27 mouse cellular contexts compared by ENCODE assay signal in the genomic region with DNA sequence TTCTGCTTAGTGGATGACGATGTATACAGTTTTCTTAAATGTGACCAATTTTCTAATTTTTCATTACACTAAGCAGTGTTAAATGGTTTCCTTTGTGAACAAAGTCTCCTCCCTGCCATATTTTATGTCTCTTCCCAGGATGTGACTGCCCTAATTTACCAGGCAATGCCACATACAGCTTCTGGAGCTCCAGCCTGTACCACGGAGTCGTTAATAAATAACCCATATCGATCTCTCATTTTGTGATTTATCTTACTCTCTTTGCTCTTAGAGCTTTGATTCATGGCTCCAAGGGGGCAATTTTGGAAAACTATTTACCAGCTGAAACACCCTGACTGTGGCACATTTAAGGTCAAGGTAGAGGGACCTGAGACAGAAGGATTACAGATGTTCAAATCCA. TPM values are rescaled to one million over a fixed set of nuclear protein-coding genes. Genes with fewer than 3 reads are reported as not detected.
A peak's percentile ranks its signal among the peaks of the same experiment; 100 is the strongest.
DNase-seq lines count a peak whose midpoint lies in the region; ATAC-seq and TF ChIP-seq lines count a peak whose summit lies in the region.
"Had no signal": no experiment of that assay in that cellular context is flagged by ENCODE, and none has a peak within 500 bp of the region (broad histone marks: within the 10 kb centered on the region; RNA-seq: fewer than 3 reads in every experiment).

No protein-coding gene starts in this region.

- no peak overlapping the region for H3K4me2 ChIP-seq in intestine, embryonic 15.5 days (replicated peaks)
- no peak overlapping the region for H3K4me2 ChIP-seq in intestine, postnatal 0 days (replicated peaks; ENCODE audit: low read depth)
- no peak overlapping the region for H3K4me2 ChIP-seq in liver, postnatal 0 days (ENCODE audit: low read depth, low read length)
- H3K4me2 ChIP-seq in liver, embryonic 11.5 days: no peak overlapping the region
- H3K4me2 ChIP-seq in intestine, embryonic 16.5 days (ENCODE audit: low read depth, low read length): no peak overlapping the region
- H3K4me2 ChIP-seq: embryonic facial prominence, embryonic 13.5 days; forebrain, embryonic 12.5 days; forebrain, embryonic 15.5 days; heart, embryonic 12.5 days; heart, embryonic 15.5 days; hindbrain, embryonic 13.5 days had no signal

- no peaks in the 10 kb centered on the region for H3K4me1 ChIP-seq in intestine, embryonic 15.5 days (replicated peaks)
- H3K4me1 ChIP-seq in intestine, postnatal 0 days (replicated peaks; ENCODE audit: control insufficient read depth, insufficient read depth, low read length): no peaks in the 10 kb centered on the region
- peaks cover 9% of the 10 kb centered on the region for H3K4me1 ChIP-seq in liver, postnatal 0 days (ENCODE audit: insufficient read depth)
- H3K4me1 ChIP-seq in liver, embryonic 11.5 days (replicated peaks; ENCODE audit: control insufficient read depth, insufficient read depth, low read length): no peaks in the 10 kb centered on the region
- 0 out of 2 replicates have a peak, but pooled peaks cover 3% of the 10 kb centered on the region for H3K4me1 ChIP-seq in intestine, embryonic 16.5 days (ENCODE audit: control insufficient read depth, insufficient read depth, low read length)
- H3K4me1 ChIP-seq: embryonic facial prominence, embryonic 10.5 days; forebrain, embryonic 12.5 days; forebrain, embryonic 15.5 days; heart, embryonic 12.5 days; heart, embryonic 15.5 days; hindbrain, embryonic 10.5 days; hindbrain, embryonic 13.5 days had no signal

- H3K27ac ChIP-seq in intestine, embryonic 15.5 days: no peak overlapping the region
- no peak overlapping the region for H3K27ac ChIP-seq in intestine, postnatal 0 days (ENCODE audit: low read depth, low read length)
- H3K27ac ChIP-seq in liver, postnatal 0 days (ENCODE audit: low read depth): no peak overlapping the region
- no peak overlapping the region for H3K27ac ChIP-seq in liver, embryonic 11.5 days (ENCODE audit: low read depth, low read length)
- no peak overlapping the region for H3K27ac ChIP-seq in intestine, embryonic 16.5 days (ENCODE audit: low read length)
- H3K27ac ChIP-seq: embryonic facial prominence, embryonic 10.5 days; embryonic facial prominence, embryonic 13.5 days; forebrain, embryonic 12.5 days; forebrain, embryonic 15.5 days; heart, embryonic 15.5 days; hindbrain, embryonic 10.5 days; hindbrain, embryonic 13.5 days had no signal

- H3K36me3 ChIP-seq in intestine, embryonic 15.5 days: no peaks in the 10 kb centered on the region
- no peaks in the 10 kb centered on the region for H3K36me3 ChIP-seq in intestine, postnatal 0 days (ENCODE audit: control insufficient read depth, insufficient read depth)
- H3K36me3 ChIP-seq in liver, postnatal 0 days (replicated peaks; ENCODE audit: insufficient read depth, low read length): no peaks in the 10 kb centered on the region; the same call in 1 of the 2 replicates
- no peaks in the 10 kb centered on the region for H3K36me3 ChIP-seq in liver, embryonic 11.5 days (ENCODE audit: control insufficient read depth, insufficient read depth, low read length)
- no peaks in the 10 kb centered on the region for H3K36me3 ChIP-seq in intestine, embryonic 16.5 days (ENCODE audit: control insufficient read depth, insufficient read depth, low read length)
- H3K36me3 ChIP-seq: embryonic facial prominence, embryonic 10.5 days; embryonic facial prominence, embryonic 13.5 days; forebrain, embryonic 12.5 days; forebrain, embryonic 15.5 days; heart, embryonic 12.5 days; heart, embryonic 15.5 days; hindbrain, embryonic 10.5 days; hindbrain, embryonic 13.5 days had no signal

- WGBS in intestine, embryonic 15.5 days: 67% methylated on average over 4 of the region's 4 CpGs
- 62% methylated on average over 4 of the region's 4 CpGs for WGBS in intestine, postnatal 0 days
- WGBS in liver, postnatal 0 days (ENCODE audit: insufficient replicate concordance): 80% methylated on average over 4 of the region's 4 CpGs
- 91% methylated on average over 4 of the region's 4 CpGs for WGBS in liver, embryonic 11.5 days
- 67% methylated on average over 4 of the region's 4 CpGs for WGBS in intestine, embryonic 16.5 days

- no peak overlapping the region for H3K4me3 ChIP-seq in intestine, embryonic 15.5 days (replicated peaks)
- H3K4me3 ChIP-seq in intestine, postnatal 0 days (ENCODE audit: low read depth, low read length): no peak overlapping the region
- no peak overlapping the region for H3K4me3 ChIP-seq in liver, postnatal 0 days (ENCODE audit: low read depth, low read length)
- H3K4me3 ChIP-seq in liver, embryonic 11.5 days (ENCODE audit: low read depth, low read length): no peak overlapping the region
- no peak overlapping the region for H3K4me3 ChIP-seq in intestine, embryonic 16.5 days (ENCODE audit: low read length)
- H3K4me3 ChIP-seq: embryonic facial prominence, embryonic 10.5 days; embryonic facial prominence, embryonic 13.5 days; erythroblast, embryonic 14.5 days; forebrain, embryonic 12.5 days; forebrain, embryonic 15.5 days; heart, embryonic 12.5 days; heart, embryonic 15.5 days; hindbrain, embryonic 10.5 days; hindbrain, embryonic 13.5 days had no signal

- ATAC-seq in intestine, embryonic 15.5 days: peak; percentile 66
- no peak for ATAC-seq in intestine, postnatal 0 days
- peak; percentile 38; the same call in 1 of the 2 replicates for ATAC-seq in liver, postnatal 0 days
- ATAC-seq in liver, embryonic 11.5 days (replicated peaks; ENCODE audit: low FRiP score): no peak
- ATAC-seq in intestine, embryonic 16.5 days: peak; percentile 49; the same call in 1 of the 2 replicates
- ATAC-seq: activated CD4-positive, CD25-positive, alpha-beta regulatory T cell, adult 4 months; forebrain, embryonic 15.5 days had no signal

- no peaks in the 10 kb centered on the region for H3K9me3 ChIP-seq in intestine, embryonic 15.5 days
- no peaks in the 10 kb centered on the region for H3K9me3 ChIP-seq in intestine, postnatal 0 days (ENCODE audit: control insufficient read depth)
- no peaks in the 10 kb centered on the region for H3K9me3 ChIP-seq in liver, postnatal 0 days (ENCODE audit: low read length)
- no peaks in the 10 kb centered on the region for H3K9me3 ChIP-seq in liver, embryonic 11.5 days (ENCODE audit: control insufficient read depth, low read length)
- no peaks in the 10 kb centered on the region for H3K9me3 ChIP-seq in intestine, embryonic 16.5 days (ENCODE audit: control insufficient read depth, low read length)
- H3K9me3 ChIP-seq: embryonic facial prominence, embryonic 10.5 days; embryonic facial prominence, embryonic 13.5 days; forebrain, embryonic 12.5 days; forebrain, embryonic 15.5 days; heart, embryonic 12.5 days; heart, embryonic 15.5 days; hindbrain, embryonic 10.5 days; hindbrain, embryonic 13.5 days had no signal

- no peak for TF ChIP-seq CTCF in intestine, postnatal 0 days (IDR thresholded peaks at IDR 0.05; ENCODE audit: low read depth)
- no peak for TF ChIP-seq CTCF in liver, postnatal 0 days (IDR thresholded peaks at IDR 0.05; ENCODE audit: low read depth)

- H3K9ac ChIP-seq in intestine, embryonic 15.5 days: no peak overlapping the region
- no peak overlapping the region for H3K9ac ChIP-seq in intestine, postnatal 0 days (ENCODE audit: low read depth, low read length)
- no peak overlapping the region for H3K9ac ChIP-seq in liver, postnatal 0 days (replicated peaks)
- no peak overlapping the region for H3K9ac ChIP-seq in liver, embryonic 11.5 days (ENCODE audit: low read depth, low read length)
- H3K9ac ChIP-seq in intestine, embryonic 16.5 days (ENCODE audit: low read depth, low read length): no peak overlapping the region
- H3K9ac ChIP-seq: embryonic facial prominence, embryonic 13.5 days; forebrain, embryonic 12.5 days; forebrain, embryonic 15.5 days; heart, embryonic 12.5 days; heart, embryonic 15.5 days; hindbrain, embryonic 13.5 days had no signal

- TF ChIP-seq EP300 in liver, postnatal 0 days (IDR thresholded peaks at IDR 0.05; ENCODE audit: low read depth): no peak

- no peaks in the 10 kb centered on the region for H3K27me3 ChIP-seq in intestine, embryonic 15.5 days (replicated peaks)
- H3K27me3 ChIP-seq in intestine, postnatal 0 days (replicated peaks; ENCODE audit: control insufficient read depth, insufficient read depth, low read length): no peaks in the 10 kb centered on the region
- H3K27me3 ChIP-seq in liver, postnatal 0 days (ENCODE audit: insufficient read depth, low read length): no peaks in the 10 kb centered on the region
- no peaks in the 10 kb centered on the region for H3K27me3 ChIP-seq in liver, embryonic 11.5 days (replicated peaks; ENCODE audit: control insufficient read depth, insufficient read depth, low read length)
- no peaks in the 10 kb centered on the region for H3K27me3 ChIP-seq in intestine, embryonic 16.5 days (replicated peaks; ENCODE audit: control insufficient read depth, insufficient read depth, low read length)
- H3K27me3 ChIP-seq: embryonic facial prominence, embryonic 13.5 days; forebrain, embryonic 12.5 days; forebrain, embryonic 15.5 days; heart, embryonic 15.5 days; hindbrain, embryonic 13.5 days had no signal

- DNase-seq in liver, postnatal 0 days: no peak
- no peak for DNase-seq in liver, embryonic 11.5 days (ENCODE audit: low spot score)
- DNase-seq in kidney, postnatal 10 days: no peak
- DNase-seq: adrenal gland, adult 8-10 months; adrenal gland, postnatal 25 days; cerebellum, adult 11-12 months; cerebellum, adult 8-10 months; cerebellum, postnatal 36 days; embryo, embryonic 11 days; gastrocnemius, postnatal 25 days; heart, adult 18-20 months; heart, postnatal 10 days; heart, postnatal 36 days had no signal

RNA-seq across cellular contexts. Expression of gene Crp, which starts 8.4 kb away (rescaled TPM):
- 1.5 and 1.6 TPM in 2 replicates for polyA plus RNA-seq in intestine, embryonic 15.5 days (2015; fragmentation: Nextera tagmentation; extraction: Ambion mirVana)
- polyA plus RNA-seq in intestine, postnatal 0 days (2015; fragmentation: Nextera tagmentation; extraction: Ambion mirVana): 0.12 and 0.17 TPM in 2 replicates
- 340 and 343 TPM in 2 replicates for polyA plus RNA-seq in liver, postnatal 0 days (2015; fragmentation: Nextera tagmentation; extraction: Ambion mirVana)
- polyA plus RNA-seq in liver, embryonic 11.5 days (2014; fragmentation: Nextera tagmentation; extraction: Ambion mirVana): 3.5 and 5.8 TPM in 2 replicates
- polyA plus RNA-seq in intestine, embryonic 16.5 days (2015; fragmentation: Nextera tagmentation; extraction: Ambion mirVana): 1.1 and 1.3 TPM in 2 replicates
- polyA plus RNA-seq: activated CD4-positive, CD25-positive, alpha-beta regulatory T cell, adult 4 months; cortical plate, adult 2 months; embryonic facial prominence, embryonic 10.5 days; embryonic facial prominence, embryonic 13.5 days; erythroblast, embryonic 14.5 days; forebrain, embryonic 12.5 days; forebrain, embryonic 15.5 days; heart, embryonic 15.5 days had no signal

Comparison
In these comparisons a context has a peak if more than half of its experiments do, and no peak if none do; other contexts are left out.
1. ATAC-seq: peak in intestine, embryonic 15.5 days (single experiment), liver, postnatal 0 days (single experiment) and intestine, embryonic 16.5 days (single experiment); none in intestine, postnatal 0 days (single experiment) and liver, embryonic 11.5 days (single experiment).
2. RNA of gene Crp, which starts 8.4 kb away (polyA plus RNA-seq): 340 to 343 TPM in liver, postnatal 0 days; 3.5 to 5.8 TPM in liver, embryonic 11.5 days, 1.5 to 1.6 TPM in intestine, embryonic 15.5 days, 1.1 to 1.3 TPM in intestine, embryonic 16.5 days and 0.12 to 0.17 TPM in intestine, postnatal 0 days; every median in the first group is over 10 times any median in the second.